In genomic region chr4:141044816-141045215, GRCm38 (mm10) we compare ENCODE assay signal across 10 mouse cellular contexts. TPM values are rescaled to one million over a fixed set of nuclear protein-coding genes. Genes with fewer than 3 reads are reported as not detected.
DNase-seq lines count a peak whose midpoint lies in the region; ATAC-seq and TF ChIP-seq lines count a peak whose summit lies in the region.
"Had no signal": no experiment of that assay in that cellular context is flagged by ENCODE, and none has a peak within 500 bp of the region (broad histone marks: within the 10 kb centered on the region; RNA-seq: fewer than 3 reads in every experiment).

No protein-coding gene starts in this region.

- H3K27me3 ChIP-seq in heart, adult 2 months (ENCODE audit: control insufficient read depth, insufficient read depth, low read length), result no peaks in the 10 kb centered on the region
- H3K27me3 ChIP-seq in C2C12 (ENCODE audit: control insufficient read depth, insufficient read depth, insufficient read length), result no peaks in the 10 kb centered on the region
- H3K27me3 ChIP-seq in forebrain, embryonic 13.5 days, result no peaks in the 10 kb centered on the region
- no peaks in the 10 kb centered on the region for H3K27me3 ChIP-seq in midbrain, embryonic 10.5 days (ENCODE audit: low read depth, poor library complexity, severe bottlenecking)
- no peaks in the 10 kb centered on the region for H3K27me3 ChIP-seq in stomach, embryonic 16.5 days (ENCODE audit: control insufficient read depth, insufficient read depth, low read length)

- H3K4me3 ChIP-seq in heart, adult 2 months, result no peak overlapping the region
- no peak overlapping the region for H3K4me3 ChIP-seq in C2C12 (ENCODE audit: insufficient read depth, poor library complexity, severe bottlenecking)
- no peak overlapping the region for H3K4me3 ChIP-seq in bone marrow macrophage, adult 2 months (ENCODE audit: insufficient read depth, low read length)
- H3K4me3 ChIP-seq in forebrain, embryonic 13.5 days, result no peak overlapping the region
- no peak overlapping the region for H3K4me3 ChIP-seq in midbrain, embryonic 10.5 days
- H3K4me3 ChIP-seq in stomach, embryonic 16.5 days (replicated peaks; ENCODE audit: low read length), result no peak overlapping the region
- H3K4me3 ChIP-seq: megakaryocyte, embryonic 14.5 days had no signal

- H3K27ac ChIP-seq in heart, adult 2 months, result no peak overlapping the region
- no peak overlapping the region for H3K27ac ChIP-seq in bone marrow macrophage, adult 2 months (ENCODE audit: insufficient read depth, low read depth, low read length)
- H3K27ac ChIP-seq in forebrain, embryonic 13.5 days, result no peak overlapping the region
- H3K27ac ChIP-seq in midbrain, embryonic 10.5 days (replicated peaks), result 0 out of 2 replicates have a peak overlapping the region, but pooled peaks have one; percentile 0
- H3K27ac ChIP-seq in stomach, embryonic 16.5 days (ENCODE audit: low read length), result peak overlapping the region; percentile 60

- H3K9ac ChIP-seq in heart, adult 2 months (ENCODE audit: low read depth, low read length), result no peak overlapping the region
- no peak overlapping the region for H3K9ac ChIP-seq in forebrain, embryonic 13.5 days
- H3K9ac ChIP-seq in stomach, embryonic 16.5 days (ENCODE audit: low read length), result no peak overlapping the region

- H3K79me2 ChIP-seq in heart, adult 2 months (replicated peaks; ENCODE audit: control insufficient read depth, insufficient read depth, low read length), result no peaks in the 10 kb centered on the region
- no peaks in the 10 kb centered on the region for H3K79me2 ChIP-seq in C2C12 (ENCODE audit: control insufficient read depth, insufficient read depth)

- no peak overlapping the region for H3ac ChIP-seq in C2C12 (ENCODE audit: control insufficient read depth, insufficient read length, low read depth)

- DNase-seq in heart, adult 2 months, result peak; percentile 34 to 68
- no peak for DNase-seq in heart, adult 9 months (ENCODE audit: low spot score in 2 of 2)
- peak; percentile 87 for DNase-seq in kidney, postnatal 10 days
- DNase-seq in midbrain, embryonic 10.5 days (ENCODE audit: low spot score), result peak; percentile 75

- ATAC-seq in forebrain, embryonic 13.5 days, result peak; percentile 48
- peak; percentile 77 for ATAC-seq in stomach, embryonic 16.5 days (ENCODE audit: insufficient read depth, low FRiP score)

- no peaks in the 10 kb centered on the region for H3K36me3 ChIP-seq in heart, adult 2 months (ENCODE audit: control insufficient read depth, insufficient read depth, low read length)
- no peaks in the 10 kb centered on the region for H3K36me3 ChIP-seq in C2C12 (ENCODE audit: control insufficient read depth, insufficient read depth)
- H3K36me3 ChIP-seq in forebrain, embryonic 13.5 days (ENCODE audit: poor library complexity, severe bottlenecking), result peaks cover 58% of the 10 kb centered on the region
- peaks cover 80% of the 10 kb centered on the region for H3K36me3 ChIP-seq in midbrain, embryonic 10.5 days
- H3K36me3 ChIP-seq in stomach, embryonic 16.5 days (ENCODE audit: control insufficient read depth, insufficient read depth, low read length), result no peaks in the 10 kb centered on the region

- no peaks in the 10 kb centered on the region for H3K79me3 ChIP-seq in C2C12 (ENCODE audit: low read depth)

- no peaks in the 10 kb centered on the region for H3K4me1 ChIP-seq in heart, adult 2 months (ENCODE audit: control insufficient read depth, insufficient read depth, low read length)
- no peaks in the 10 kb centered on the region for H3K4me1 ChIP-seq in bone marrow macrophage, adult 2 months (ENCODE audit: control insufficient read depth, insufficient read depth, low read length)
- peaks cover 34% of the 10 kb centered on the region for H3K4me1 ChIP-seq in forebrain, embryonic 13.5 days
- peaks cover 44% of the 10 kb centered on the region for H3K4me1 ChIP-seq in midbrain, embryonic 10.5 days
- H3K4me1 ChIP-seq in stomach, embryonic 16.5 days (ENCODE audit: control insufficient read depth, insufficient read depth, low read length), result no peaks in the 10 kb centered on the region

- no peaks in the 10 kb centered on the region for H3K9me3 ChIP-seq in forebrain, embryonic 13.5 days (replicated peaks)
- H3K9me3 ChIP-seq in midbrain, embryonic 10.5 days (replicated peaks), result no peaks in the 10 kb centered on the region
- H3K9me3 ChIP-seq in stomach, embryonic 16.5 days (replicated peaks; ENCODE audit: control insufficient read depth, low read length), result no peaks in the 10 kb centered on the region
- H3K9me3 ChIP-seq: megakaryocyte, embryonic 14.5 days had no signal

- no peak for TF ChIP-seq POLR2A in heart, adult 2 months (IDR thresholded peaks at IDR 0.05; ENCODE audit: insufficient read depth, low read depth, low read length)
- no peak for TF ChIP-seq POLR2A in bone marrow macrophage, adult 2 months (IDR thresholded peaks at IDR 0.05; ENCODE audit: borderline replicate concordance, low read depth, low read length)

- WGBS in heart, adult 2 months, result 14% methylated on average over 8 of the region's 8 CpGs
- 12% methylated on average over 8 of the region's 8 CpGs for whole genome bisulfite sequencing in forebrain, embryonic 13.5 days
- WGBS in midbrain, embryonic 10.5 days, result 29% methylated on average over 8 of the region's 8 CpGs
- 8% methylated on average over 8 of the region's 8 CpGs for WGBS in stomach, embryonic 16.5 days

- no peak for TF ChIP-seq EP300 in heart, adult 2 months (IDR thresholded peaks at IDR 0.05; ENCODE audit: insufficient read depth, low read depth, low read length)

- intact Hi-C loops in heart, adult 2 months (cut with DNase I), result loop anchor here (1.0 kb wide), 1 partner anchor 20 kb away; no protein-coding TSS in a partner anchor

- no peak overlapping the region for H3K4me2 ChIP-seq in forebrain, embryonic 13.5 days
- no peak overlapping the region for H3K4me2 ChIP-seq in stomach, embryonic 16.5 days (ENCODE audit: low read depth, low read length)

- TF ChIP-seq CTCF in heart, adult 2 months (IDR thresholded peaks at IDR 0.05), result peak; percentile 88
- peak; percentile 78 for TF ChIP-seq CTCF in C2C12 (IDR thresholded peaks at IDR 0.05; ENCODE audit: control insufficient read depth, insufficient read depth, insufficient read length)
- peak; percentile 73 for TF ChIP-seq CTCF in bone marrow macrophage, adult 2 months (IDR thresholded peaks at IDR 0.05; ENCODE audit: low read depth, low read length)

TF ChIP-seq in C2C12, 6 proteins besides CTCF, POLR2A, EP300 and RAD21 (continues in another document):
- TF ChIP-seq CEBPB (IDR thresholded peaks at IDR 0.05; ENCODE audit: low read depth) (no peak), MYOG (IDR thresholded peaks at IDR 0.05; ENCODE audit: control insufficient read depth, extremely low read depth, insufficient read length) (no peak), MAX (IDR thresholded peaks at IDR 0.05) (no peak), FOSL1 (IDR thresholded peaks at IDR 0.05; ENCODE audit: insufficient read depth, low read length, poor library complexity, severe bottlenecking) (no peak), USF1 (IDR thresholded peaks at IDR 0.05; ENCODE audit: low read depth) (no peak)

RNA-seq across cellular contexts. Expression of gene Crocc, which starts 15.5 kb away (rescaled TPM):
- 1 to 10 TPM; 4.6 to 4.9 TPM for total RNA-seq in heart, adult 2 months (2021)
- 5.1 and 8.1 TPM in 2 replicates for polyA plus RNA-seq in heart, adult 2 months (2012; rRNA removed)
- polyA plus RNA-seq in C2C12 (2012; fragmentation: generic; extraction: Trizol), result 6.0 TPM
- 6.9 and 8.1 TPM in 2 replicates for polyA plus RNA-seq in bone marrow macrophage, adult 2 months (2012; ENCODE audit: insufficient read depth, insufficient read length, missing spikeins)
- 7.4 and 7.7 TPM in 2 replicates for polyA plus RNA-seq in forebrain, embryonic 13.5 days (2015; fragmentation: Nextera tagmentation; extraction: Ambion mirVana)
- 10.8 and 11.0 TPM in 2 replicates for polyA plus RNA-seq in midbrain, embryonic 10.5 days (2016; fragmentation: Nextera tagmentation; extraction: Ambion mirVana)
- 2.8 and 3.0 TPM in 2 replicates for polyA plus RNA-seq in stomach, embryonic 16.5 days (2015; fragmentation: Nextera tagmentation; extraction: Ambion mirVana)

RNA-seq across cellular contexts. Expression of gene Necap2, which starts 33.3 kb away (rescaled TPM):
- 10 to 100 TPM; 13.9 to 14.9 TPM for total RNA-seq in heart, adult 2 months (2021)
- polyA plus RNA-seq in heart, adult 2 months (2012; rRNA removed), result 21.2 and 24.5 TPM in 2 replicates
- 70.2 TPM for polyA plus RNA-seq in C2C12 (2012; fragmentation: generic; extraction: Trizol)
- 170 and 172 TPM in 2 replicates for polyA plus RNA-seq in bone marrow macrophage, adult 2 months (2012; ENCODE audit: insufficient read depth, insufficient read length, missing spikeins)
- 44.9 and 48.0 TPM in 2 replicates for polyA plus RNA-seq in forebrain, embryonic 13.5 days (2015; fragmentation: Nextera tagmentation; extraction: Ambion mirVana)
- polyA plus RNA-seq in midbrain, embryonic 10.5 days (2016; fragmentation: Nextera tagmentation; extraction: Ambion mirVana), result 54.8 TPM in 2 replicates
- 97.5 and 102 TPM in 2 replicates for polyA plus RNA-seq in stomach, embryonic 16.5 days (2015; fragmentation: Nextera tagmentation; extraction: Ambion mirVana)

RNA-seq across cellular contexts. Expression of gene Mfap2, which starts 34.6 kb away (rescaled TPM):
- 1 to 10 TPM; 3.1 TPM for total RNA-seq in heart, adult 2 months (2021)
- 12.2 and 17.6 TPM in 2 replicates for polyA plus RNA-seq in heart, adult 2 months (2012; rRNA removed)
- 2.0 TPM for polyA plus RNA-seq in C2C12 (2012; fragmentation: generic; extraction: Trizol)
- polyA plus RNA-seq in bone marrow macrophage, adult 2 months (2012; ENCODE audit: insufficient read depth, insufficient read length, missing spikeins), result not detected in 2 replicates
- polyA plus RNA-seq in forebrain, embryonic 13.5 days (2015; fragmentation: Nextera tagmentation; extraction: Ambion mirVana), result 253 and 270 TPM in 2 replicates
- polyA plus RNA-seq in midbrain, embryonic 10.5 days (2016; fragmentation: Nextera tagmentation; extraction: Ambion mirVana), result 260 and 321 TPM in 2 replicates
- polyA plus RNA-seq in stomach, embryonic 16.5 days (2015; fragmentation: Nextera tagmentation; extraction: Ambion mirVana), result 423 and 500 TPM in 2 replicates

RNA-seq across cellular contexts. Expression of gene Spata21, which starts 43.3 kb away (rescaled TPM):
- not detected for total RNA-seq in heart, adult 2 months (2021)
- 0.16 and 0.20 TPM in 2 replicates for polyA plus RNA-seq in heart, adult 2 months (2012; rRNA removed)
- not detected for polyA plus RNA-seq in C2C12 (2012; fragmentation: generic; extraction: Trizol)
- not detected in 2 replicates for polyA plus RNA-seq in bone marrow macrophage, adult 2 months (2012; ENCODE audit: insufficient read depth, insufficient read length, missing spikeins)
- 0.20 and 0.30 TPM in 2 replicates for polyA plus RNA-seq in forebrain, embryonic 13.5 days (2015; fragmentation: Nextera tagmentation; extraction: Ambion mirVana)
- polyA plus RNA-seq in midbrain, embryonic 10.5 days (2016; fragmentation: Nextera tagmentation; extraction: Ambion mirVana), result 0.05 and 0.20 TPM in 2 replicates
- polyA plus RNA-seq in stomach, embryonic 16.5 days (2015; fragmentation: Nextera tagmentation; extraction: Ambion mirVana), result 0.08 TPM in 1 of 2 replicates, not detected in the other
- total RNA-seq: adrenal gland, adult 18-20 months had no signal

RNA-seq across cellular contexts. Expression of gene Atp13a2, which starts 58.1 kb away (rescaled TPM):
- total RNA-seq in heart, adult 2 months (2021), result 10 to 100 TPM; 15.1 to 17.7 TPM
- 30.4 and 34.8 TPM in 2 replicates for polyA plus RNA-seq in heart, adult 2 months (2012; rRNA removed)
- 17.1 TPM for polyA plus RNA-seq in C2C12 (2012; fragmentation: generic; extraction: Trizol)
- 203 and 230 TPM in 2 replicates for polyA plus RNA-seq in bone marrow macrophage, adult 2 months (2012; ENCODE audit: insufficient read depth, insufficient read length, missing spikeins)
- 76.9 and 85.9 TPM in 2 replicates for polyA plus RNA-seq in forebrain, embryonic 13.5 days (2015; fragmentation: Nextera tagmentation; extraction: Ambion mirVana)
- 42.5 and 56.5 TPM in 2 replicates for polyA plus RNA-seq in midbrain, embryonic 10.5 days (2016; fragmentation: Nextera tagmentation; extraction: Ambion mirVana)
- polyA plus RNA-seq in stomach, embryonic 16.5 days (2015; fragmentation: Nextera tagmentation; extraction: Ambion mirVana), result 37.9 and 41.7 TPM in 2 replicates

Comparison
In these comparisons a context has a peak if more than half of its experiments do, and no peak if none do; other contexts are left out.
1. DNase-seq: peak in heart, adult 2 months (2 of 2), kidney, postnatal 10 days (single experiment) and midbrain, embryonic 10.5 days (single experiment); none in heart, adult 9 months (0 of 2).
2. H3K27ac ChIP-seq: peak in midbrain, embryonic 10.5 days (single experiment) and stomach, embryonic 16.5 days (single experiment); none in heart, adult 2 months (single experiment), bone marrow macrophage, adult 2 months (single experiment) and forebrain, embryonic 13.5 days (single experiment).
3. RNA of gene Mfap2, which starts 34.6 kb away (polyA plus RNA-seq): 423 to 500 TPM in stomach, embryonic 16.5 days, 260 to 321 TPM in midbrain, embryonic 10.5 days and 253 to 270 TPM in forebrain, embryonic 13.5 days; 12.2 to 17.6 TPM in heart, adult 2 months, 2.0 TPM in C2C12 (single experiment) and not detected in bone marrow macrophage, adult 2 months; every median in the first group is over 10 times any median in the second.
4. Peak in every context shown above with its lines, with median percentiles within 50 percentile points of each other: CTCF ChIP-seq.